Mouse (Mus musculus) left cerebral cortex, adult 6 months (tissue): ENCODE results near the gene Phc1. TPM values are rescaled to one million over a fixed set of nuclear protein-coding genes. Genes with fewer than 3 reads are reported as not detected.

ENCODE experiments used
- long read RNA-seq, 2 experiments: library from polyadenylated mRNA; unstranded; transcript quantifications; one replicate each; pipeline ENCODE4 v2.0.0; 2019 to 2020
- polyA plus RNA-seq: library from polyadenylated mRNA; unstranded; fragments of <200 nt; fragmentation: Nextera tagmentation; gene quantifications from 2 replicates; pipeline ENCODE4 v1.2.3, GENCODE M21; 2021

Phc1 gene
- polyA plus RNA-seq, result 6.7 and 8.1 TPM in 2 replicates
- long read RNA-seq, experiment 1, partial matches to known transcripts, result 15 of 17 reads
- long read RNA-seq, experiment 1, other reads (novel, unspliced or antisense), result 2 of 17 reads
- long read RNA-seq, experiment 2, partial matches to known transcripts, result 8 of 8 reads
- long read RNA-seq, experiment 2, other reads (novel, unspliced or antisense), result 0 of 8 reads

GRCm38 (mm10) chr6:122340349-122341000 lies at the start of gene Phc1:
Gene Phc1 (minus strand): TSS chr6:122340561.

GRCm38 (mm10) chr6:122308505-122309393 lies 31.6 kb downstream of the Phc1 start, which contains the start of gene M6pr:
Gene M6pr (plus strand): TSS chr6:122308720.

DNA sequence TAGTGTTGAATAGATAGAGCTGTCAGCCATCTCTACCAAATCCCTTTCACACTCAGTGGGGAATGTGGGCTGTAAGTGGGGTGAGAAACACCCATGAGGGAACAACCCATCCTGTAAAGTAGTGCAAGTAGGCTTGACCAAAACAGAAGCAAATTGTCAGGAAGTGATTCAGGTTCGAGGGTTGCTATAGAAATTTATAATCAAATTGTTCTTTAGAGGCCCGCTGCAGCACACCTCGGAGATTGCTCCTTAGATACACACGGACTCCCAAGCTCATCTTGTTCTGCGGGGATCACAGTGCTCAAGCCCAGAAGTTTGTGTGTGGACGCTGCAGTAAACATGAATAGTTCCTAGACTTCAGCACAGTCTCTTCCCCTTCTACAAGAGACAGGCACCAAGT lies 57.6 kb downstream of the Phc1 start, which contains the start of gene Klrg1:
Gene Klrg1, minus strand, starts transcription at position 101 of the 400 bp plus-strand sequence.

Other genes with a start within 250 kb of the Phc1 start
- gene Klrg1, start 57.7 kb downstream of the Phc1 start, polyA plus RNA-seq, result 0.23 and 0.33 TPM in 2 replicates
- 96.2 and 109 TPM in 2 replicates for gene M6pr, start 31.8 kb downstream of the Phc1 start, polyA plus RNA-seq
- 14.5 and 17.3 TPM in 2 replicates for gene Rimklb, start 158.2 kb upstream of the Phc1 start, polyA plus RNA-seq
- 0.87 and 0.93 TPM in 2 replicates for gene Mfap5, start 165.3 kb upstream of the Phc1 start, polyA plus RNA-seq
- not detected in 2 replicates for gene Aicda, start 213.2 kb upstream of the Phc1 start, polyA plus RNA-seq